Mouse (Mus musculus): ENCODE results near the gene Fkbp4. TPM values are rescaled to one million over a fixed set of nuclear protein-coding genes. Genes with fewer than 3 reads are reported as not detected.
A peak's percentile ranks its signal among the peaks of the same experiment; 100 is the strongest.
"Not testable (repeated sequence)": the region's sequence is repeated elsewhere in the genome, so short reads cannot be mapped to it uniquely, and the experiment has no call there.

Gene Fkbp4
- polyA plus RNA-seq, 1 experiment from 2014 or later: 180 TPM

DNA sequence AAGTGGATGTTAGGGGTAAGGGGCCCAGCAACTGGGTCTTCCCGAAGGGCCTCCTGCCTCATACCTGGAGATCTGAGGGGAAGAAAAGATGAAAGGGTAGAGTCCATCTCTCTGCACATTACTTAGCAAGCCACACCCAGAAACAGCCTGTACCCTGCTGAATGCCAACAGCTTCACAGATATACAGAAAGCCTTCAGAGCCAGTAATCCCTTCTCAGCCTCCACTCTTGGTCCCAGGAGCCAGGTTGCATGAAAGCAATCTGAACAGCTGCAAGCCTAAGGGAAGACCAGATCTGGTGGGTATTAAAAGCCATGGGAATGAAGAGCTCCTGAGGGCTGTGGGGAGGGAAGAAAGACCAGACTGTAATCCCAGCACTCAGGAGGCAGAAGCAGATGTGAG, 49.3 kb downstream of the Fkbp4 start:
- Histone ChIP-seq H3K4me1 (replicated peaks; ENCODE audit: control insufficient read depth, insufficient read depth) (no peaks in the 10 kb centered on the region), H3K9me3 (ENCODE audit: control insufficient read depth, low read length) (no peaks in the 10 kb centered on the region), H3K36me3 (ENCODE audit: control insufficient read depth, insufficient read depth, low read length) (no peaks in the 10 kb centered on the region), H3K9ac (ENCODE audit: low read length) (no peak overlapping the region), H3K4me3 (ENCODE audit: low read depth, low read length) (no peak overlapping the region), H3K27ac (replicated peaks) (no peak overlapping the region), H3K27me3 (ENCODE audit: control insufficient read depth, insufficient read depth, low read length) (no peaks in the 10 kb centered on the region), H3K4me2 (replicated peaks; ENCODE audit: low read depth) (no peak overlapping the region)
- DNase-seq (ENCODE audit: low spot score): no peak
- ATAC-seq (ENCODE audit: low FRiP score, low TSS enrichment): no peak
- 74% methylated on average over 1 of the region's 1 CpGs for WGBS
- TF ChIP-seq EP300 (optimal IDR thresholded peaks at IDR 0.05) (no peak), CTCF (IDR thresholded peaks at IDR 0.05; ENCODE audit: low read depth) (no peak)

DNA sequence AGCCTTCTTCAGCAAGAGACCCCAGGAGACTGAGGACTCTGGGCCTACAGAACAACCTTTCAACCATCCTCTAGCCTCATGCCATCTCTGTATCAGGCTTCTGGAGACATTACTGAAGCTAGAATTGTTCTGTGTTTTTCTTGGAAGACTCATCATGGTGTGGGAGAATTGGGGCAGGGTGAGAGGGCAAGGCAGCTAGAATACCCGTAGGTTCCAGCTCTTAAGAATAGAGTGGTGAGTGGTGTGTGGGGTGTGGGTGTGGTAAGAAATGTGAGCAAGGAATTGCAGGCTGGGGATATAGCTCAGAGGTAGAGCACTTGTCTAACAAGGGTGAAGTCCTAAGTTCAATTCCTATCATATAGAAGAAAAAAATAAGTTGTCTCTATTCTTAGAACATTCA, 53.5 kb downstream of the Fkbp4 start:
- H3K9ac ChIP-seq (ENCODE audit: low read length): no peak overlapping the region
- no peak overlapping the region for H3K4me2 ChIP-seq (replicated peaks; ENCODE audit: low read depth)
- no peaks in the 10 kb centered on the region for H3K27me3 ChIP-seq (ENCODE audit: control insufficient read depth, insufficient read depth, low read length)
- no peaks in the 10 kb centered on the region for H3K9me3 ChIP-seq (ENCODE audit: control insufficient read depth, low read length)
- WGBS: 62% methylated on average over 1 of the region's 1 CpGs
- TF ChIP-seq EP300 (optimal IDR thresholded peaks at IDR 0.05) (no peak), CTCF (IDR thresholded peaks at IDR 0.05; ENCODE audit: low read depth) (no peak)
- DNase-seq (ENCODE audit: low spot score) (no peak), ATAC-seq (ENCODE audit: low FRiP score, low TSS enrichment) (no peak)
- H3K36me3 ChIP-seq (ENCODE audit: control insufficient read depth, insufficient read depth, low read length): no peaks in the 10 kb centered on the region
- no peak overlapping the region for H3K4me3 ChIP-seq (ENCODE audit: low read depth, low read length)
- H3K27ac ChIP-seq (replicated peaks): no peak overlapping the region
- H3K4me1 ChIP-seq (replicated peaks; ENCODE audit: control insufficient read depth, insufficient read depth): no peaks in the 10 kb centered on the region

DNA sequence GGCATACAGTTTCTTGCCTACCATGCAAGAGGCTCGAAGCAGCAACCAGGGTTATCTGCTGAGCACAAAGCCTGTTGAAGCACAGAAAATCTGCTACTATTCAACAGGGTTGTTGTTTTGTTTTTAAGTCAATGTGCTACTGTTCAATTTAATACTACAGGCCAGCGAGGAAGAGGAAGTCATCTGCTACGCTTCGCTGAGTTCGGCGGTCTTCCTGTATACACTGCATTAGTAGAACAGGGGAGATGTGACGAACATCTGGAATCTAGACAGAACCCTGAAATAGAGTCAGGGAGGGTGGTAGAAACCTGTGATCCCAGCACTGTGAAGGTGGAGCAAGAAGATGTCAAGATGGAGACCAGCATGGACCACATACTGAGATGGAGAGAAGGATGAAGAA, 54.7 kb downstream of the Fkbp4 start:
- no peaks in the 10 kb centered on the region for H3K9me3 ChIP-seq (ENCODE audit: control insufficient read depth, low read length)
- H3K4me2 ChIP-seq (replicated peaks; ENCODE audit: low read depth): no peak overlapping the region
- WGBS: 77% methylated on average over 7 of the region's 7 CpGs
- no peak for ATAC-seq (ENCODE audit: low FRiP score, low TSS enrichment)
- H3K4me3 ChIP-seq (ENCODE audit: low read depth, low read length): no peak overlapping the region
- no peaks in the 10 kb centered on the region for H3K27me3 ChIP-seq (ENCODE audit: control insufficient read depth, insufficient read depth, low read length)
- no peak overlapping the region for H3K9ac ChIP-seq (ENCODE audit: low read length)
- H3K27ac ChIP-seq (replicated peaks): no peak overlapping the region
- no peak for TF ChIP-seq EP300 (optimal IDR thresholded peaks at IDR 0.05)
- no peak for TF ChIP-seq CTCF (IDR thresholded peaks at IDR 0.05; ENCODE audit: low read depth)
- DNase-seq (ENCODE audit: low spot score): no peak
- H3K4me1 ChIP-seq (replicated peaks; ENCODE audit: control insufficient read depth, insufficient read depth): no peaks in the 10 kb centered on the region
- H3K36me3 ChIP-seq (ENCODE audit: control insufficient read depth, insufficient read depth, low read length): no peaks in the 10 kb centered on the region

DNA sequence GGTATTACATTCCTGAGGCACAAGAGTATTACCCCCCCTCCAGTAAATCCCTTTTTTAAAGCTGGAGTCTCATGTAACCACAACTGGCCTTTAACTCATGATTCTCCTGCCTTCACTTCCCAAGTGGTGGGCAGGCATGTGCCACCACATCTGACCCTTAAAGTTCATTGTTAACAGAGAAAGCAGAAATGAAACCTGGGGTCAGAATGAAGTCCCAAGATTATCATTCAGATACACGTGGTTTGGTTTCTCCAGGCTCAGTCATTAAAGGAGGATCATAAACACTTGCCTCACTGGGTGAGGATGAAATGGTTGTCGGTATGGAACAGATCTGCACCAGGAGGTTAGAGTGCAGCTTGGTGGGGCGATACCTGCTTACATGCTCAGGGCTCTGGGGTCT, 57.2 kb downstream of the Fkbp4 start:
- DNase-seq (ENCODE audit: low spot score): no peak
- H3K4me2 ChIP-seq (replicated peaks; ENCODE audit: low read depth): no peak overlapping the region
- H3K9ac ChIP-seq (ENCODE audit: low read length): no peak overlapping the region
- no peak overlapping the region for H3K4me3 ChIP-seq (ENCODE audit: low read depth, low read length)
- TF ChIP-seq EP300 (optimal IDR thresholded peaks at IDR 0.05) (no peak), CTCF (IDR thresholded peaks at IDR 0.05; ENCODE audit: low read depth) (no peak)
- H3K27me3 ChIP-seq (ENCODE audit: control insufficient read depth, insufficient read depth, low read length): no peaks in the 10 kb centered on the region
- no peaks in the 10 kb centered on the region for H3K9me3 ChIP-seq (ENCODE audit: control insufficient read depth, low read length)
- no peak overlapping the region for H3K27ac ChIP-seq (replicated peaks)
- no peak for ATAC-seq (ENCODE audit: low FRiP score, low TSS enrichment)
- 69% methylated on average over 3 of the region's 3 CpGs for WGBS
- no peaks in the 10 kb centered on the region for H3K36me3 ChIP-seq (ENCODE audit: control insufficient read depth, insufficient read depth, low read length)
- no peaks in the 10 kb centered on the region for H3K4me1 ChIP-seq (replicated peaks; ENCODE audit: control insufficient read depth, insufficient read depth)

DNA sequence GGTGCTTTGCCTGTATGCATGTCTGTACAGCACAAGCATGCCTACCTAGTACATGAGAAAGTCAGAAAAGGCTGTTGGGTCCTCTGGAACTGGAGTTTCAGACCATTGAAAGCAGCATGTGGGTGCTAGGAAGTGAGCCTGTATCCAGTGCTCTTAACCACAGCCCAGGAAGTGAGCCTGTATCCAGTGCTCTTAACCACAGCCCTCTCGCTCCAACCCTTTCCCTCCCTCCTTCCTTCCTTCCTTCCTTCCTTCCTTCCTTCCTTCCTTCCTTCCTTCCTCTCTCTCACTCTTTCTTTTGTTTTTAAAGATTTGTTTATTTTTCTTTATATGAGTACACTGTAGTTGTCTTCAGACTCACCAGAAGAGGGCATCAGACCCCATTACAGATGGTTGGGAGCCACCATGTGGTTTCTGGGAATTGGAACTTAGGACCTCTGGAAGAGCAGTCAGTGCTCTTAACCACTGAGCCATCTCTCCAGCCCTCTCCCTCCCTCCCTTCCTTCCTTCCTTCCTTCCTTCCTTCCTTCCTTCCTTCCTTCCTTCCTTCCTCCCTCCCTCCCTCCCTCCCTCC, 57.8 kb downstream of the Fkbp4 start:
- H3K4me1 ChIP-seq (replicated peaks; ENCODE audit: control insufficient read depth, insufficient read depth); H3K27me3 ChIP-seq (ENCODE audit: control insufficient read depth, insufficient read depth, low read length); ATAC-seq (ENCODE audit: low FRiP score, low TSS enrichment); H3K4me3 ChIP-seq (ENCODE audit: low read depth, low read length); H3K27ac ChIP-seq (replicated peaks); H3K9me3 ChIP-seq (ENCODE audit: control insufficient read depth, low read length); H3K4me2 ChIP-seq (replicated peaks; ENCODE audit: low read depth); H3K9ac ChIP-seq (ENCODE audit: low read length); H3K36me3 ChIP-seq (ENCODE audit: control insufficient read depth, insufficient read depth, low read length); DNase-seq (ENCODE audit: low spot score): not testable (repeated sequence)
- peak; percentile 51 for TF ChIP-seq CTCF (IDR thresholded peaks at IDR 0.05; ENCODE audit: low read depth)
- WGBS: 74% methylated on average over 1 of the region's 1 CpGs

Other genes with a start within 250 kb of the Fkbp4 start
- 1.5 and 2.2 TPM in 2 replicates for gene Tead4, start 137.9 kb downstream of the Fkbp4 start, polyA plus RNA-seq (2015; fragmentation: Nextera tagmentation; extraction: Ambion mirVana)
- gene Tulp3, start 82.8 kb downstream of the Fkbp4 start, polyA plus RNA-seq (2015; fragmentation: Nextera tagmentation; extraction: Ambion mirVana): 5.0 and 5.3 TPM in 2 replicates
- gene Rhno1, start 75.8 kb downstream of the Fkbp4 start, polyA plus RNA-seq (2015; fragmentation: Nextera tagmentation; extraction: Ambion mirVana): 39.1 and 41.0 TPM in 2 replicates
- gene Foxm1, start 75.7 kb downstream of the Fkbp4 start, polyA plus RNA-seq (2015; fragmentation: Nextera tagmentation; extraction: Ambion mirVana): 5.4 and 5.7 TPM in 2 replicates
- 0.10 and 0.18 TPM in 2 replicates for gene Tex52, start 63.2 kb downstream of the Fkbp4 start, polyA plus RNA-seq (2015; fragmentation: Nextera tagmentation; extraction: Ambion mirVana)
- gene Gm44596, start 63.2 kb downstream of the Fkbp4 start, polyA plus RNA-seq (2015; fragmentation: Nextera tagmentation; extraction: Ambion mirVana): not detected in 2 replicates
- 2.2 and 3.4 TPM in 2 replicates for gene Nrip2, start 39.4 kb downstream of the Fkbp4 start, polyA plus RNA-seq (2015; fragmentation: Nextera tagmentation; extraction: Ambion mirVana)
- gene Itfg2, start 13.7 kb downstream of the Fkbp4 start, polyA plus RNA-seq (2015; fragmentation: Nextera tagmentation; extraction: Ambion mirVana): 13.6 and 14.8 TPM in 2 replicates
- gene Pzp, start 88.0 kb upstream of the Fkbp4 start, polyA plus RNA-seq (2015; fragmentation: Nextera tagmentation; extraction: Ambion mirVana): 1.5 and 3.1 TPM in 2 replicates
- 3.1 TPM in 2 replicates for gene A2ml1, start 142.9 kb upstream of the Fkbp4 start, polyA plus RNA-seq (2015; fragmentation: Nextera tagmentation; extraction: Ambion mirVana)
- not detected in 2 replicates for gene Klrb1a, start 184.9 kb upstream of the Fkbp4 start, polyA plus RNA-seq (2015; fragmentation: Nextera tagmentation; extraction: Ambion mirVana)
- 0.12 and 0.17 TPM in 2 replicates for gene Clec2h, start 223.7 kb upstream of the Fkbp4 start, polyA plus RNA-seq (2015; fragmentation: Nextera tagmentation; extraction: Ambion mirVana)